In genomic region chr10:118792352-118793100, GRCm38 (mm10) we compare ENCODE assay signal across 20 mouse cellular contexts.
A peak's percentile ranks its signal among the peaks of the same experiment; 100 is the strongest.
DNase-seq lines count a peak whose midpoint lies in the region; ATAC-seq and TF ChIP-seq lines count a peak whose summit lies in the region.
"Had no signal": no experiment of that assay in that cellular context is flagged by ENCODE, and none has a peak within 500 bp of the region (broad histone marks: within the 10 kb centered on the region; RNA-seq: fewer than 3 reads in every experiment).

No protein-coding gene starts in this region.

- TF ChIP-seq CTCF in hindbrain, postnatal 0 days (IDR thresholded peaks at IDR 0.05; ENCODE audit: low read depth): no peak

- H3K36me3 ChIP-seq in heart, embryonic 12.5 days: no peaks in the 10 kb centered on the region
- H3K36me3 ChIP-seq in heart, embryonic 10.5 days: no peaks in the 10 kb centered on the region
- no peaks in the 10 kb centered on the region for H3K36me3 ChIP-seq in hindbrain, postnatal 0 days (ENCODE audit: insufficient read depth, low read length)
- H3K36me3 ChIP-seq: G1E; kidney, embryonic 15.5 days had no signal

- peaks cover 20% of the 10 kb centered on the region for H3K4me1 ChIP-seq in heart, embryonic 12.5 days (replicated peaks)
- peaks cover 11% of the 10 kb centered on the region; the same call in 1 of the 2 replicates for H3K4me1 ChIP-seq in heart, embryonic 10.5 days
- no peaks in the 10 kb centered on the region for H3K4me1 ChIP-seq in hindbrain, postnatal 0 days (ENCODE audit: insufficient read depth, low read length)
- H3K4me1 ChIP-seq: kidney, embryonic 15.5 days; megakaryocyte, embryonic 14.5 days had no signal

- 58% methylated on average over 15 of the region's 15 CpGs for WGBS in heart, embryonic 12.5 days
- WGBS in heart, embryonic 10.5 days: 70% methylated on average over 15 of the region's 15 CpGs
- 52% methylated on average over 15 of the region's 15 CpGs for WGBS in hindbrain, postnatal 0 days

- no peaks in the 10 kb centered on the region for H3K9me3 ChIP-seq in heart, embryonic 12.5 days (replicated peaks)
- H3K9me3 ChIP-seq in heart, embryonic 10.5 days: no peaks in the 10 kb centered on the region
- H3K9me3 ChIP-seq in hindbrain, postnatal 0 days (ENCODE audit: low read length): no peaks in the 10 kb centered on the region
- H3K9me3 ChIP-seq: kidney, embryonic 15.5 days had no signal

- H3K27me3 ChIP-seq in heart, embryonic 12.5 days (replicated peaks): no peaks in the 10 kb centered on the region
- H3K27me3 ChIP-seq in heart, embryonic 10.5 days (ENCODE audit: insufficient read depth, poor library complexity, severe bottlenecking): no peaks in the 10 kb centered on the region
- H3K27me3 ChIP-seq in hindbrain, postnatal 0 days (ENCODE audit: insufficient read depth, low read length): no peaks in the 10 kb centered on the region
- H3K27me3 ChIP-seq: kidney, embryonic 15.5 days; megakaryocyte, embryonic 14.5 days had no signal

- H3K4me2 ChIP-seq in heart, embryonic 12.5 days: no peak overlapping the region
- no peak overlapping the region for H3K4me2 ChIP-seq in hindbrain, postnatal 0 days (ENCODE audit: low read depth, low read length)
- H3K4me2 ChIP-seq: kidney, embryonic 15.5 days; lung, embryonic 14.5 days had no signal

- no peak overlapping the region for H3K9ac ChIP-seq in heart, embryonic 12.5 days
- no peak overlapping the region for H3K9ac ChIP-seq in hindbrain, postnatal 0 days (replicated peaks; ENCODE audit: low read length)
- H3K9ac ChIP-seq: kidney, embryonic 15.5 days; lung, embryonic 14.5 days had no signal

- no peak overlapping the region for H3K4me3 ChIP-seq in heart, embryonic 12.5 days
- H3K4me3 ChIP-seq in heart, embryonic 10.5 days: no peak overlapping the region
- H3K4me3 ChIP-seq in hindbrain, postnatal 0 days (ENCODE audit: low read length): no peak overlapping the region
- H3K4me3 ChIP-seq: kidney, embryonic 15.5 days; layer of hippocampus, adult 2 months; megakaryocyte, embryonic 14.5 days had no signal

- no peak overlapping the region for H3K27ac ChIP-seq in heart, embryonic 12.5 days (ENCODE audit: poor library complexity, severe bottlenecking)
- H3K27ac ChIP-seq in heart, embryonic 10.5 days: no peak overlapping the region
- peak overlapping the region; percentile 3; the same call in 1 of the 2 replicates for H3K27ac ChIP-seq in hindbrain, postnatal 0 days
- H3K27ac ChIP-seq: kidney, embryonic 15.5 days; layer of hippocampus, adult 2 months had no signal

- no peak for DNase-seq in heart, embryonic 10.5 days (ENCODE audit: low spot score)
- peak; percentile 7 to 33 for DNase-seq in left cerebral cortex, adult 18-20 months (ENCODE audit: low spot score in 2 of 2)
- no peak for DNase-seq in left cerebral cortex, adult 8-10 months (ENCODE audit: low spot score in 2 of 2)
- peak; percentile 43 for DNase-seq in brain, adult 2 months (ENCODE audit: low read depth, low spot score)
- peak; percentile 16 for DNase-seq in hindbrain, postnatal 0 days (ENCODE audit: low spot score)
- no peak for DNase-seq in lung, postnatal 36 days
- no peak for DNase-seq in ovary, postnatal 14 days (ENCODE audit: low spot score)
- DNase-seq: adrenal gland, postnatal 36 days; cerebellum, adult 11 months; cerebellum, postnatal 36 days; gastrocnemius, postnatal 25 days; heart, postnatal 4 days; liver; lung, embryonic 14.5 days; thymus, adult 2 months had no signal

- peak; percentile 42; the same call in 1 of the 2 replicates for ATAC-seq in heart, embryonic 12.5 days (ENCODE audit: insufficient number of reproducible peaks, low FRiP score)
- ATAC-seq in hindbrain, postnatal 0 days: no peak

Comparison
In these comparisons a context has a peak if more than half of its experiments do, and no peak if none do; other contexts are left out.
1. DNase-seq: peak in left cerebral cortex, adult 18-20 months (2 of 2), brain, adult 2 months (single experiment) and hindbrain, postnatal 0 days (single experiment); none in heart, embryonic 10.5 days (single experiment), left cerebral cortex, adult 8-10 months (0 of 2), lung, postnatal 36 days (single experiment) and ovary, postnatal 14 days (single experiment).